Mouse (Mus musculus): ENCODE measurements at regions not wholly inside any gene's neighbourhood (a gene's known extent, or its start where the extent isn't known, plus 50 kb on each side); places are given as distances from the start of the nearest gene placed in this dataset.

DNA sequence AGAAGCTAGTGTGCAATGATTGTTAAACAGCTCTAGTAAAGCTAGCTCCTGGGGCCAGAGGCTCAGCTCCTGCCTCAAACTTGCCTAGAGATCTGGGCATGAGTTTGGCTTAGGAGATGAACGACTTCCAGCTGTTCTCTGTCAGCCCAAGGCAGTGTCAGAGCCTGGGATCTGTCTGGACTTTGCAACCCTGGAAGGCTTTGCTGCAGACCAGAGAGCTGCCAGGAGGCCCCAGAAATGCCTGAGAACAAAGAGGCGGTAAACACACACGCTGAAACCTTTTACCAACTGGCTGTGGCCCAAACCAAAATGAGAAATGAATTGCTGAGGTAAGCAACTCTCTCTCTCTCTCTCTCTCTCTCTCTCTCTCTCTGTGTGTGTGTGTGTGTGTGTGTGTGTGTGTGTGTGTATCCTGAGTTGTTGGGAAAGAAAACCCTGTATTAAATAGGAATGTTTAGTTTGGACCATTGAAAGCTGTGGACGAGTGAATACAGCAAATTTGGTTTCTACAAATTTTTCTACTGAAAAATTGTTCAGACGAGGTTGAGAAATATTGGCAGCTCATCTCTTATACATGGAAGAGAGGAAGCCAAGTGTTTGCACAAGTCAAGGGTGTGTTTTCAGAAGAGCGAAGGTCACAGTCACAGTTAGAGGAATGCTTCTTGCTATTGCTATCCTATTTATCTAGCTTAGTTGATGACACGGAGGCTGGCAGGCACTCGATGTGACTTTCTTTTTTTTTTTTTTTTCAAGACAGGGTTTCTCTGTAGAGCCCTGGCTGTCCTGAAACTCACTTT, 125.1 kb upstream of the Serp2 start:
- DNase-seq (ENCODE audit: low spot score in 2 of 2), result no peak

DNA sequence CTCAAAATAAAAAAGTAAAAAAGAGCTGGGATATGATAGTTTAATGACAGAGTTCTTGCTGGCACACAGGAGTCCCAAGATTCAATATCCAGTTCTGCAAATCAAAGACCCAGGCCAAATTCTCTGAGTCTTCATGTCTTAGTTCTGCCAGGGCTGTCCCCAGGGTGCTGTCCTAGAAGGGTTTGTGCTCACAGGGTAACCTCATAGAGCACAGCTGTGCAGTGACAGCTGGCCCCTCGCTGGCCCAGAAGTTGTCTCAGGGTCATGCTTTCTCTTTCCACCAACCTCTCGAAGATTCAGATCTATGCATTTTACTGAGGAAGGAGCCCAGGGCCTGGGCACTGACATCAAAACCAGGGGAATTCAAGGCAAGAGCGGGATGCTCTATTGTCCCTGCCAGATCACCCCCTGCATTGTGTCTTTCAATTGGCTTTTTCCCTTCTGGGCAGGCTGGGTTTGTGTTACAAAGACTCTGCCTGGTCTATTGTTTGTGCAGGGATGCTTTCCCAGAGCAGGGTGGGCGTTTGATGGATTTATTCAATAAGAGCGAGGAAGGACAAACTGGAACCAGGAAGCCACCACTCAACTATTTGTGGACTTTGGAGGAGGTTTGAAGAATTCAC, 121.9 kb upstream of the Serp2 start:
- DNase-seq (ENCODE audit: low spot score in 2 of 2), result no peak

DNA sequence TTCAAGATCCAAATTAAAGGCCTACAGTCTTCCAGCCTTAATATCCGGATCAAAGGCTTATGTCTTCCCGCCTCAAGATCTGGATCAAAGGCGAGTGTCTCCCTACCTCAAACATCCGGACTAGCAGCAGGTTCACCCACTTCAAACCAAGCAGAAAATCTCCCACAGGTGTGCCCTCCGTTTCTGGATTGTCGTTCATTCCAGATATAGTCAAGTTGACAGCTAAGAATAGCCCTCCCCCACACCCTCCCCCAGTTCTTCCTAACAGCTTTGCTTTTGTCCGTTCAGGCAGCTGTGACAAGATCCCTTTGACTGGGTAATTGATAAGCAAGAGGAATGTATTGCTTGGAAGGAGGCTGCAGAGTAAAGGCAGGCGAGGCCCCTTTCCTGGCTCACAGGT, 118.3 kb upstream of the Serp2 start:
- DNase-seq (ENCODE audit: low spot score in 2 of 2), result no peak

DNA sequence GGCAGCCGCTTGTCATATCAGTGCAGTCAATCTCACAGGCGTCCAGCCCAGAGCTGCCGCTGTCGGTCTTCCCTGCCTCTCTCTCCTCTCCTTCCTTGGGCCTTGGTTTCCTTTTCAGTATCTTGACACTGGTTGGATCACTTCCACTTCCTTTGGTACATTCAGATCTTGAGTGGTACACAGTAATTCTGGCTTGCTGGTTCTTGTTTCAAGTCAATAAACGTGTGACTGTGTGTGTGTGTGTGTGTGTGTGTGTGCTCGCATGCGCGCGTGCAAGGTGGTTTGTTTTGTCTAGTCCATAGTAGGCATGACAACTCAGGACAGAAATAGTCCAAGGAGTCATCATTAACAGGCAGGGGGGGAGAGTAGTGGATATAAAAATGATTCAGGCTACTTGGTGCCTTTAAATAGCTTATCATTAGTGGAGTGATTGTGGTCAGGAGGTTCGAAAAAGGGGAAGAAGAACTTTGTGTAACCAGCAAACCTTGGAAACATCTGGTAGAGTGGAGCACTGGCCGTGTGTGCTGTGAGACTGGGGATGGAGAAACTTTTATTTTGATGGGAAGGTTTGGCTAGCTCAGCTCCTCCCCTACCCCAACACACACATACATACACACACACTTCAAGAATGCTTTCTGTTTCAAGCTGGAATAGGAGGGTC, 117.1 kb upstream of the Serp2 start:
- no peak for DNase-seq (ENCODE audit: low spot score in 2 of 2)

DNA sequence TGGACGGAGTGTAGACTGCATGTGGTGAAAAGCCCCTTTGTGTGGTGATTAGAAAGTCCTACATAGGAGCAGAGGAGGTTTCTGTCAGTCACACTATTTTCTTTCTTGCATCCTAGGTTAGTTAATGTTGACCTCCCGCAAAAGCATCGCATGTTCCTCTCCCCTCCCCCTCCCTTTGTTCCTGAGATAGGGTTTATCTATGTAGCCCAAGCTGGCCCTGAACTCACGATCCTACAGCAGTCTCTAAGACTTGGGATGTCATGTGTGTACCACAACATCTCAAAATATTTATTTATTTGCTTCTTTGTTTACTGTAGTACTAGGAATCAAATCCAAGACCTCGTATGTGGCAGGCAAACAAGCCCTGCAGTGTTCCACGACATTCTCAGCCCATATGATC, 116.2 kb upstream of the Serp2 start:
- DNase-seq (ENCODE audit: low spot score in 2 of 2), result no peak

DNA sequence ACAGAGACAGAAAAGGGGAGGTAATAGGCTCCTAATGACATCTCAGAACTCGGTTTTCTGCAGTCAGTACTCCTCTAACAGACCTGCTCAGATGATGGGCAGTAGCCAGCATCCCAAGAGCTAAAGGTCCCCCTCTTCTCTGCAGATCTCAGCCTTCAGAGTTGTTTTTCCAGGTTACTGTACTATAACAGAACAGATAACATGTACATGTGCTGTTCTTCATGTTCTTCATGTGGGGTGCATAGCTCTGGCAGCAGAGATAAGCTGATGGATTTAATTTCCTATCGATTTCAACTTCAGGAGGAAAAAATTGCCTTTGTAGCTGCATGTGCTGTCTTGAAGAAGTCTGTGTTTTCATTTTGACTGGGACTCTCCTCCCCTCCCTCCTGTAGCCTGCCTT, 115.8 kb upstream of the Serp2 start:
- no peak for DNase-seq (ENCODE audit: low spot score in 2 of 2)

DNA sequence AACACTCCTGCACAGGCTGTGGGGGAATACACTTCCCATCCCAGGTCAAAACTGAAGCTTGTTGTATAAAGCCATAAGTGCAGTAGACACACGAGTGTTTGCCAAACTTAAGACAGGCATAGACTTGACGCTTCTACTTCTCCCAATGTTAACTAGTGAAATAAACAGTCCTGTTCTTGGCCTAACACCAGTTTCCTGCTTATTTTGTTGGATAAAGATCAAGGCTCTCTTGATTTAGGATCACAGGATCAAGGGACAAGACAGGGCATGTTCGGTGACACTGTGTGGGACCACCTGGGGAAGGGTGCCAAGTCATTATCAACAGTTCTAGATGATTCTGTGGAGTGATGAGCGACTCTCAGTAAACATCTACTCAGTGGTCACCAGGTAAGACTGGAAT, 114.3 kb upstream of the Serp2 start:
- no peak for DNase-seq (ENCODE audit: low spot score in 2 of 2)

DNA sequence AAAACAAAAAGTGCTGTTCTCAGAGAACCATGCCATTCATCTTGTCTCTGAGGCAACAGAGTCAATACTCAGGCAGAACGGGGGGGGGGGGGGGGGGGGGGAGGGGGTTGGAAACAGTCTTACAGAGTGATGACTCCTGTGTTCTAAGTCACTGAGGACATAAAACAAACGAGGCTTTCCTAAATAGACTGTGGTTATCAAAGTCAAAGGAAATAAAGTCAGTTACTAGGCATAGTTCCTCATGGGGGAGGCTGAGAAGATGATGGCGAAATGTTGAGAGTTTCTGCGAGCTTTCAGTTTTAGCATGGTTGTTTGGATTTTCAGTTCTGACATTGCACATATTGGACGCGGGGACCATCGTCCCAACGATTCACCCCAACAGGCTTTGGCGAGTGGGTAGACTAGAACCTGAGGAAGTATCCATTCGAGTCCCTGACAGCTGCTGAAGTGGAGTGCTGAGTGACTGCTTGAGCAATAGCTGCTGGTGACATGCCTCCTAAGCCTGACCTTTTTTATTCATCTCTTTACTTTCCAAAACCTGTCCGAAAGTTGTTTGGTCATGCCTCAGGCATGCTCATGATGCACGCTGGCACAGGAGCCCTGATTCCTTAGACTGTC, 109.2 kb upstream of the Serp2 start:
- DNase-seq (ENCODE audit: low spot score in 2 of 2), result no peak

DNA sequence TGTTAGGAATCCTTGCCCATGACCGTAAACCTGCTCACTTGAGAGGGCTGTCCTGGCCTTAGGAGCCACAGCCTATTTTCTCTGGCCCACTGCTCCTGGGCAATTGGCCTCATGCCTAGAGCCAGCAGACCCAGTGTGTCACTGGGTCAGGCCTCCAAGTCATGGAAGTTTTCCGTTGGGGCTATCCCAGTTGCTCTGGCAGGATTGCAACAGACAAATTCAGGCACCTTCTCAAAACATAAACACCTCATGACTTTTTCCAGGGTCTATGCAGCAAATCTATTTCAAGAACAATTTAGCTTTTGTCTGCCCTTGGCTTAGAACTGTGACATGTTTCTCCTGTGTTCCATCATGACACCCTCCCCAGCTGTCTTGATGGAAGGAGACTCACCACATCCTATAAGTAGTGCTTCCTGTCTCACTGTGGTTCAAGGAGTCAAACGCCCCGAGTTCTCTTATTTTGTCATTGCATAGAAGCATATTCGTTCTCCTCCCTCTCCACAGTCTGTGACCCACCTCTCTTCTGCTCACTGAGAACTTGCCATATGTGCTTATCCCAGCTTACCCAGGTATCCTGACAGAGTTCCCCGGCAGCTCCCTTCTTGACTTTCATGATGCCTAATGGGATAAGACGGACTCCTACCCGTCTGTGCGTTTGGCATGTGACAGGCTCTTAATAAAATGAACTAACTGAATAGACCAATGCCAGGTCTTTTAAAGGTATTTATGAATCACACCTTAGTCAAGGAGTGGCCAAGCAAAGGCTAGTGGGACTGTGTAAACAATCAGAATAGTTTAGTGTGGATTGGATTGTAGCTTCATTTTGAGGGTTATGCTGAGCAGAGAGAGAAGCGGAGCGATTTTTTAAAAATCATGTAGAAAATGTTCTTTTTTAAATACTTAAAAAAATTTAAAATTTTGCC, 108.2 kb upstream of the Serp2 start:
- DNase-seq (ENCODE audit: low spot score in 2 of 2), result no peak

DNA sequence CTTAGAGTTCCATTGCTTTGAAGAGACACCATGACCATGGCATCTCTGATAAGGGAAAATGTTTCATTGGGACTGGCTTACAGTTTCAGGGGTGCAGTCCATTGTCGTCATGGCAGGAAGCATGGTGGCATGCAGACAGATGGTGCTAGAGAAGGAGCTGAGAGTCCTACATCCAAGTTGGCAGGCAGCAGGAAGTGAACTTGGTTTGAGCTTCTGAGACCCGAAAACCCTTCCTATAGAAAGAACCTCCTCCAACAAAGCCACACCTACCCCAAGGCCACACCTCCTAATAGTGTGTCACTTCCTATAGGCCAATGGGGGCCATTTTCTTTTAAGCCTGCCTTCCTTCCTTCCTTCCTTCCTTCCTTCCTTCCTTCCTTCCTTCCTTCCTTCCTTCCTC, 107.1 kb upstream of the Serp2 start:
- DNase-seq (ENCODE audit: low spot score in 2 of 2), result no peak

DNA sequence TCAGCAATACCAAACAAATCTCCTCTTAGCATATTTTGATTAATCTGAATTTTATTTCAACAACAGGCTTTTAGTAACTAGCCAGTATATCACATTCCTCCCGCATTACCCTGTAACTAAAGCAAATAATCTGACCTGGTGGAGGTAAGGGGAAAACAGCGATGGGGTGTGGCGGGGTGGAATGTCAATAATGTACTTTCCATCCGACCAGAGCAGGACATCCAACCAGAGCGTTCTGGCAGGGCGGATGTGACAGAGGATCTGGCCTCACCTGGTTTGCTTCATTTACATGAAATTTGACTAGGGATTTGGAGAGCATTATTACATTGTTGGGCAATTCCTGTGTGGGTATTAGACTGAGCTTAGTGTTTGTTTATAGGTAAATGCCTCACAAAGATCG, 106.2 kb upstream of the Serp2 start:
- DNase-seq (ENCODE audit: low spot score in 2 of 2), result no peak

DNA sequence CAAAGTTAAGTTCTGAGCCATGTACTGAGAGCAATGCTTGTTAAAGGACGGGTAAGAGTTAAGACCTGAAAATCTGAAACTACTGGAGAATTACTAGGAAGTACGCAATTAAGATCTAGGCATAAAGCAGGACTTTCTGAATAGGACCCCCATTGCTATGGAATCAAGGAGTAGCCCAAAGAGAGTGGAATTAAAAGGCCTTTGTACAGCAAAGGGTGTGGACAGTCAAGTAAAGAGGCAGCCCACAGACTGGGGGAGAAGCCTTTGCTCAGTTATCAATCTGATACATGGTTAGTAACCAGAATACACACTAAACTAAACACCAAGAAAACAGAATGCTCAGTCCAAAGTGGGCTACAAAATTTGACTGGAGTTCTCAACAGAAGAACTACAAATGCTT, 104.2 kb upstream of the Serp2 start:
- no peak for DNase-seq (ENCODE audit: low spot score in 2 of 2)

DNA sequence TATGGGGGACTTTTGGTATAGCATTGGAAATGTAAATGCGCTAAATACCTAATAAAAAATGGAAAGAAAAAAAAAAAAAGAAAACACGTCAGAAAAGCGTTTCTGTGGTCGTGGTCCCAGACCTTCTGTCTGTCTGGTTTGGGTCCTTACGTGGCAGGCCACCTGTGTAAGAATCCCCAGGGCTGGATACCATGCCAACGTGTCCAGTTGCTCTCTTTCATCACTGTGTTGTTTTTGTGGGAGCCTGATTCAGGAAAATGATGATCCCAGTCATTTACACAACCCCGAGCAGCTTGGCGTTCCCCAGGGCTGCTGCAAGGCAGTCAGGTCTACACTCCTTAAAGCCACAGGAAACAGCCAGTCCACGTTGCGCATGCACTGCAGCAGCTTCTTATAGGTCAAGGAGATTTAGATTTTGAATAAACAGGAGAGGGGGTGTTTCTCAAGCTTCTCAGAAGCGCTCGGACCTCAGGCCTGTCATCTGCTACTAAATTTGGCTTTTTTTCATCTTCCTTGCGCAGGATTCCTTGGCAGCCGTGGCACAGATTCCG, 102.3 kb upstream of the Serp2 start:
- peak in 1 of 2 experiments; percentile 29 for DNase-seq (ENCODE audit: low spot score in 2 of 2)

DNA sequence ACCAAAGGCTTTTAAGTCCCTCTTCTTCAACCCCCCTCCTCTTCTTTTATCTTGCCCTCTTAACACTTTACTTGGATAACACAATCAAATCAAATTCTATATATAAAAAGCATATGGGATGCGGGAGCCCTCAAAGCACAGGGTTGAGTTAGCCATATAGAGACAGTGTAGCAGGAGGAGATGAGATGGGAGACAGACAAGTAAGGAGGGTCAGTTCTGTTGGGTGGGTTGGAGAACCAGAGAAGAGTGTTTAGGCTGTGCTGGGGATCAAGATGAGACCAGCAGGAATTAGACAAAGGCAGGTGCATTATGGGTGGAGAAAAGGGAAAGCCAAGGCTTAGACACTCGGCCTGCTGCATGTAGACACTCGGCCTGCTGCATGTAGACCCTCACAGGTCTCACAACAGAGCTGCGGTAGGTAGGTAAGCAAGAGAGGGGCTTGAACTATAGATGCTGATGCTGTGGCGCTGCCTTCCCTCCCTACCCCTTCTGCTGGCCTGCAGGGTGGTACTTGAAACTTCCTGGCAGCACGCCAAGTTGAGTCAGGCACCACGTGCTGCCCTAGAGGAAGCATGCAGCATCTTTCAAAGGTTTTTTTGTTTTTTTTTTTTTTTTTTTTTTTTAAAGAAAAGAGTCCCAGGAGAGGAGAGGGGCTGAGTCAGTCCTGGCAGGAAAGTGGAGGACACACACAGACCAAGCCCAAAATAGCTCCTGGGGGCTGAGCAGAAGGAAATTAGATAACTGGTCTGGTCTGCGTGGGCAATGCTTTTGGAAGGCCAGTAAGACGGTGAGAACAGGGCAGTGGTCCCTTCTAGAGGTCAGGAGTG, 101.3 kb upstream of the Serp2 start:
- peak in 1 of 2 experiments; percentile 31 for DNase-seq (ENCODE audit: low spot score in 2 of 2)

DNA sequence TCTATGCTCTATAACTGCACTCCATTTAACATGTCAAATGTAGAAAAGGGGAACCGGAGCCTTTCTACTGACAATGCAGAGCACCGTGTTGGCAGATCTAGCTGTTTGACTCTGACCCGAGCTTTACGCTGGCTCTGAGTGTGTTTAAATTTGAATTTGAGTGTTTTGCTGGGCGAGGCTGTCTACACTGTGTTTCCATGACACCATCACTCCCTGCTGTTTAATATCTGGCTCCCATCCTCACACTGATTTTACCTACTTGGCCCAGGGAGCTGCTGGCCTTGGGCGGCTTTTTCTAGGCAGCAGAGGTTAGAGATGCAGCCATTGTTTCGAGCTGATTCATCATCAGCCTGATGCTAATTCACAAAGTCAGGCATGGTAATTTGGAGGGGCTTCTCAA, 100.7 kb upstream of the Serp2 start:
- no peak for DNase-seq (ENCODE audit: low spot score in 2 of 2)

DNA sequence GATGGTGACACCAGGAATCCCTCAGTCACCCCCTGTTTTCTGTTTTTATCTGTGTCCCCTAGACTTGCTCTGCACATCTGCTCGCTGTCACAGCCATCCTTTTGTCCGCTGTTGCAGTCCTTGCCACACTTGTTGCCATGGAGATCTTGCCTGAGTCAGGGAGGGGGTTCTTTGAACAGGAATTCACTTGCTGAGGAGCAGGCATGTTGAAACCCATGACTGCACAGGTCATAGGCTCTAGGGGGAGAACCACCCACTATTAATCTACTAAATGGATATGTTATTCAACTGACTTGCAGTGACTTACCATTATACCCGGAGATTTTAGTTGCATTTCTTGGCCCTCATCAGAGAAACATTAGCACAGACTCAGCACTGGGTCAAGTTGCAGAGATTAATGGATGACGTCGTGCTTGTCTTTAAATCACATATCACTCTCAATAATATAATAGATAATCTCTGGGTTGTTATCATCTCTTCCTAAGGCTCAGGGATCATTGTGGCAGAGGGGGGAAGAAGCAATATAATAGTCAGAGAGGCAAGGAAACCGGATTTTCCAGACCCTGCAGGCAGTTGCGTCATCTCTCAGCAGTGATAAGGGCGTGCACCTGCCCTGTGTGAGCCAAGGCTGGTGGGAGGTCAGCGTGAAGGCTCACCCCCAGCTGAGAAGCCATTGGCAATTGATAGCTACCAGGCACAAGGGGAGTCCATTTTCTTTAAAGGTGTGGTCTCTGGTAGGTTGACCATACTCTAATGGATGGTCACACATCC, 95.9 kb upstream of the Serp2 start:
- DNase-seq (ENCODE audit: low spot score in 2 of 2), result no peak

DNA sequence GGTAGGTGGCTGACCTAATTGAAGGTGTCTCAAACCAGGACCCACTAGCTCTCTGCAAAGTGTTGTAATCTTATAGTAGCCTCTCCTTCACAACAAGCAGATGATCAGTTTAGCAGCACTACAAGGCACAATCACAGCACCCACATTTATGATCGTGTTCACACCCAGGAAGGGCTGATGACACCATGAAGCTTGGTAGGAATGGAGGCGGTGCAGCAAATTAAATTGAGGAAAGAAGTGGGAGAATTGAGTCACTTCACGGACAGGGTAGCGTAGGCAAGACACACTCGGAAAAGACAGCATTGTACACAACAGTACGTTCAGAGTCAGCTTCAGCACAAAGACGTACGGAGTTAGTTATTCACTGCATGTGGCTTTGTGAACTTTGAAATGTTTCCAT, 94.4 kb upstream of the Serp2 start:
- peak in 1 of 2 experiments; percentile 74 for DNase-seq (ENCODE audit: low spot score in 2 of 2)

DNA sequence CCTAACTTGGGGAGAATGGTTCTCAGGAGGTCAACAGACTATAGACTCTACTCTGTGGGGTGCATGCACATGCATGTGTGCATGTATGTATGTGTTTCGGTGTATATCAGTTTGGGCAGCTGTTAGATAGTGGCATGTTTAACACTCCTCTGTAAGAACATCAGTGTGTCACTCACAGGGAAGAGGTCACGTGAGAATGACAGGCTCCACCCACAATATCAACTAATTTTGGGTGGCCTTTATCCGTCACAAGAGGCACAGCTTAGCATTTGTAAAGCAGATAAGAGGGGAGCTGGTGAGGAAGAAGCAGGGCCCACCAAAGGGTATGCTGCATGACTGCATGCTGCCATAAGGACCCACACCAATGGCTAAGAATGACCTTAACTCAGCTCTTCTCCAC, 93.2 kb upstream of the Serp2 start:
- DNase-seq (ENCODE audit: low spot score in 2 of 2), result no peak

DNA sequence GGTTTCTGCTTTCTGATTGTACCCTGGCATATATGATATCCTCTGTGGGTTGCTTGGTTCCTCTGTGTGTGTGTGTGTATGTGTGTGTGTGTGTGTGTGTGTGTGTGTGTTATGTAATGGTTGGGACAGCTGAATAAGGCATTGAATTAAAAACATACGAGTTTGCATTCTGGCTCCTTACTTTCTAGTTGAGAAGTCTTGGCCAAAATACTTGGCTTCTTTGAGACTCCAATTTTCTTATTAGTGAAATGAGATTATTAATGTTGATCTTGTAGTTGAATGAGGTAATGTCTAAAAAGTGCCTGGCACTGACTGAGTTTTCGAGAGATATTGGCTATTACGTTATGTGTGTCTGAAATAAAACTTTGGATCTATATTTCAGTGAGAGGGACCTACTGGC, 88.0 kb upstream of the Serp2 start:
- DNase-seq (ENCODE audit: low spot score in 2 of 2), result no peak
